Mouse (Mus musculus): ENCODE results near the gene Cep68. TPM values are rescaled to one million over a fixed set of nuclear protein-coding genes. Genes with fewer than 3 reads are reported as not detected.
A peak's percentile ranks its signal among the peaks of the same experiment; 100 is the strongest.
"Not testable (repeated sequence)": the region's sequence is repeated elsewhere in the genome, so short reads cannot be mapped to it uniquely, and the experiment has no call there.

Cep68 gene
- total RNA-seq, 2 experiments from 2014 or later, result 5.8 to 6.9 TPM

GRCm38 (mm10) chr11:20243214-20243913 is 5.9 kb downstream of the Cep68 start:
- no peak; the same call in 1 of the 2 replicates for ATAC-seq (replicated peaks; ENCODE audit: low FRiP score, poor library complexity, severe bottlenecking)

DNA sequence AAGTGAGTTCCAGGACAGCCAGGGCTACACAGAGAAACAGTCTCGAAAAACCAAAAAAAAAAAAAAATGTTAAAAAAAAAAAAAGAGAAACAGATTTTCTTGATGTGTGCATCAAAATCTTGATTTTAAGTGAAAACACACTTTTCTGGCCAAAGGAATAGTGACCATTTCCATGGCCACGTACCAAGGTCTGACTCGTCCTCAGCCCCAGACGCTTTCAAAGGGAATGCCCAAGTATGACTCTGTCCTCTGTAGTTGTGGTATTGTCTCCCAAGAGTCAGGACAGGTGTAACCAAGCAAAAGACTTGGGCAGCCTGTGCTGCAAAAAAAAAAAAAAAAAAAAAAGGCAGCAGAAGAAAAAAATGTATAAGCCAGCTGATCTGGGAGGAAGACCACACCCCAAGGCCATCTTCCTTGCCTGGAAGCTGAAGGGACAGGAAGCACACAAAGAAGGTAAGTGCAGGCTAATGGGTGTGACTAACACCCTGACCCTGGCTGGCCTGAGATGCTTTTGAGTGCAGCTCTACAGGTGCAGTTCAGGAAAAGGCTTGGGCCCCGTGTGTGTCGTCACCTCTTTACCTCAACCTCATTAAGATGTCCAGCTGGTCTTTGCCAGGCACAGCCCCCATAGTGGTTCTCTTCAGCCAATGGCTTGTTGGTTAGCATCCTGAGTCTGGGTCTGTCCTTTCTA is 6.7 kb downstream of the Cep68 start:
- no peak for ATAC-seq (replicated peaks; ENCODE audit: low FRiP score, poor library complexity, severe bottlenecking)

GRCm38 (mm10) chr11:20241311-20241710 is 7.9 kb downstream of the Cep68 start:
- no peak for ATAC-seq (replicated peaks; ENCODE audit: low FRiP score, poor library complexity, severe bottlenecking)

GRCm38 (mm10) chr11:20240331-20240730 is 8.9 kb downstream of the Cep68 start:
- ATAC-seq (replicated peaks; ENCODE audit: low FRiP score, poor library complexity, severe bottlenecking), result no peak

DNA sequence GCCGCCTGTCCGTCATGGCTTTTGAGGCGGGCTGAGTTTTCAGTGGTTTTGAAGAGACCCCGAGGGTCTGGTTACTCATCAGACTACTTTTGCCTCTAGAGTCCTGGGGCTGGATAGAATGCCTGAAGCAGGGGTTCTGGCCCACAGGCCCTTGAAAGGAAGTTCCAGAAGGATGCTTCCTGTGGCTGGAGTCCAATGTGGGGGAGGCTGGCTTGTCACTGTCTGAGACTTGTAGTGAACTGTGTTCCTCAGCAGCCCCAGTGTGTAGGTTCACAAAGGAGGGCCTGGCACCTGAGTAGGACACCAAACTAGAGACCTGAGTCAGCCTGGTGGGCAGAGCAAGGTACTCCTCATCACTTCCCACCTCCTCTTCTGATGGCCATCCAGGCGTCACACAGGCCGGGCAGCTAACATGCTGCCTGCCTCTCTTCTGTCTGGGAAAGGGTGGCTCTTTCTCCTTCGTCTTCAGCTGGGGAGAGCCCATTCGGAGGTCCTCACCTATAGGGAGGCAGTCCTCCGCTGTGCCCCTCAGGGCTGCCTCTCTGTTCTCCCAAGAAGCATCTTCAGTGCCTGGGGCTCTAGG is 9.9 kb downstream of the Cep68 start:
- no peak for ATAC-seq (replicated peaks; ENCODE audit: low FRiP score, poor library complexity, severe bottlenecking)

- ATAC-seq (replicated peaks; ENCODE audit: low FRiP score, poor library complexity, severe bottlenecking), result no peak
Measured at GRCm38 (mm10) chr11:20237976-20238375, 11.3 kb downstream of the Cep68 start.

DNA sequence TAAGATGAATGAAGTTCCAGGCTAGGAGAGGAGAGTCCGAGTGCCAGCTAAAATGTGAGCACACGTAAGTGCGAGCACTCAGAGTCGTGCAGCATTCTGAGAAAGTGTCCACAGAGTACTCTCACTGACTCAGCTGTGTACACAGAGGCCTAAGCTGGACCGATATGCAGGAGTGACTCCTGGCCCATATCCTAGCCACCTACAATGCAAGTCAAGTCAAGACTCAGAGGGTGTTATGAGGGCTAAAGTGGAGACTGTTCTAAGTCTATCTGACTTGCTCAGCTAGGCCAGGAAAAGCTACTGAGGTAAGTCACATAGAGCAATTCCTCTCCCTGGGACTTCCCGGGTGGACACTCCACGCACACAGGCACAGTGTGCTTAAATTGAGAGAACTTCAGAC is 12.2 kb downstream of the Cep68 start:
- ATAC-seq (replicated peaks; ENCODE audit: low FRiP score, poor library complexity, severe bottlenecking), result no peak

DNA sequence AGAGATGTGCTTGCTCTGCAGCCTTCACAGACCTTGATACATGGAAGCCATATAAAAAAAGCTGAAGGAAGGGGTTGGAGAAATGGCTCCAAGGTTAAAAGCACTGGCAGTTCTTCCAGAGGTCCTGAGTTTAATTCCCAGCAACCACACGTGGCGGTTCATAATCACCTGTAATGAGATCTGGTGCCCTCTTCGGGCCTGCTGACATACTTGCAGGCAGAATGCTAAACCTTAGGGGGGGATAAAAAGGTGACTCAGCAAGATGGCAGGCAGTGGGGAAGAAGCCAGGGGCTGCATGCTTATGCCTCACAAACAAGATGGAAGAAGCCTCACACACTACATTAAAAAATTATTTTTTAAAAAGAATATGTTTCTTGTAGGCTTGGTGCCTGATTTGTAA is 15.0 kb downstream of the Cep68 start:
- ATAC-seq (replicated peaks; ENCODE audit: low FRiP score, poor library complexity, severe bottlenecking), result no peak

GRCm38 (mm10) chr11:20232016-20232755 is 17.0 kb downstream of the Cep68 start:
- no peak for ATAC-seq (replicated peaks; ENCODE audit: low FRiP score, poor library complexity, severe bottlenecking)

DNA sequence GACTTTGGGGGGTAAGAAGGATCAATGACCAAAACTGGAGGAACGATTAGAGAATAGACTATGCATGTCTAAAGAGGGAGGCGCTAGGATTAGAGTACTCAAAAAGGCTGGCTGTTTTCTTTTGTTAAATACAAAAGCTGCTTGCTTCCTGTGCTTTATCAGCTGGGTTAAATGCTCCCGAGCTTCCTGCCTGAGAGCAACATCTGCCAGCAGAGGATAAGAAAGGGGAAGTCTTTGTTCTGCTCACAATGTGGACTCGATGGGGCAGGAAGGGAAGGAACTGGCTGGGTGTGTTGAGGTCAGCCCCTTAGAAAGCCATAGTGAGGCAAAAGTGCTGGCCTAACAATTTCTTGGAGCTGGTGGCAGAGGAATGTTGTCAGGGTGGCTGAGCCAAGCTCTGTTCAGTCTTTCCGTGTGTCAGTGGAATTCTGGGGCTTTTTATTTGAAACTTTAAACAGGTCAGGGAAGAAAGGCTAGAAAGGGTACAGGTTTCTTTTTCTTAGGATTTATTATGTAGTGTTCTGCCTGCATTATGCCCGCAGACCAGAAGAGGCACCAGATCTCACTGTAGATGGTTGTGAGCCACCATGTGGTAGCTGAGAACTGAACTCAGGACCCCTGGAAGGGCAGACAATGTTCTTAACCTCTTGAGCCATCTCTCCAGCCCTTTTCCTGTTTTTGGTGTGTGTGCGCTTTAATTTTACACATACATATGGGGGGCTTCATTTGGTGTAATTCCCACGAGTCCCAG is 17.9 kb downstream of the Cep68 start:
- ATAC-seq (replicated peaks; ENCODE audit: low FRiP score, poor library complexity, severe bottlenecking), result no peak

GRCm38 (mm10) chr11:20230286-20230685 is 18.9 kb downstream of the Cep68 start:
- no peak for ATAC-seq (replicated peaks; ENCODE audit: low FRiP score, poor library complexity, severe bottlenecking)

GRCm38 (mm10) chr11:20229311-20229710 is 19.9 kb downstream of the Cep68 start:
- ATAC-seq (replicated peaks; ENCODE audit: low FRiP score, poor library complexity, severe bottlenecking), result no peak

GRCm38 (mm10) chr11:20228666-20229065 is 20.6 kb downstream of the Cep68 start:
- no peak for ATAC-seq (replicated peaks; ENCODE audit: low FRiP score, poor library complexity, severe bottlenecking)

GRCm38 (mm10) chr11:20225938-20226337 is 23.3 kb downstream of the Cep68 start:
- no peak for ATAC-seq (replicated peaks; ENCODE audit: low FRiP score, poor library complexity, severe bottlenecking)

DNA sequence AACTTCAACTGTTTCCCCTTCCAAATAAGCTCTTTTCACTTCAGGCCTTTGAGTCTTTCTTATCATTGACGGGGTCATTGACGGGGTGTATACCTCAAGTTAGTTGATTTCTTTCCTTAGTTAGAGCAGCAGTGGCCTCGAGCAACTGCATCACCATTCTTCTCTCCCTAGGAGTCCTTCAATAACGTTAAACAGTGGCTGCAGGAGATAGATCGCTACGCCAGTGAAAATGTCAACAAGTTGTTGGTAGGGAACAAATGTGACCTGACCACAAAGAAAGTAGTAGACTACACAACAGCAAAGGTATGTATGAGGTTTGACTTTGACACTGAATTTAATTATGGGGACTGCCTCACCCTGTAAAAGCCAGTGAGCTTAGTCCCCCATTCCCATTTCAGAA is 25.0 kb downstream of the Cep68 start:
- no peak for ATAC-seq (replicated peaks; ENCODE audit: low FRiP score, poor library complexity, severe bottlenecking)

- not testable (repeated sequence) for ATAC-seq (replicated peaks; ENCODE audit: low FRiP score, poor library complexity, severe bottlenecking)
Measured at GRCm38 (mm10) chr11:20221671-20222070, 27.6 kb downstream of the Cep68 start.

DNA sequence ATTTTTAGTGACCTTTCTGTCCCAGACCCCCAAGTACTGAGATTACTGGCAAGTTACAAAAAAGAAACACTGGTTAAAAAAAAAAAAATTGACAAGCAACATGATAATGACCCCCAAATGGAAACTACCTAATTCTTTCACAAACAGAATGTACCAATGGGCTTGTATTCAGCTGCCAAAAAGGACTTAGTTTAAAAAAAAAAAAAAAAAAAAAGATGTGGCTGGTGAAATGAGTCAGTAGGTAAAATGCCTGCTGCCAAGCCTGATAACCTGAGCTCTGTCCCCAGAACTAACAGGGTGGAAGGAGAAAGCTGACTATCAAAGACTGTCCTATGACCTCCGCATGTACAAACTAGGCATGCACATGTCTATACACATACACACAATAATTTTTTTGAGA is 32.0 kb downstream of the Cep68 start:
- no peak for ATAC-seq (replicated peaks; ENCODE audit: low FRiP score, poor library complexity, severe bottlenecking)

DNA sequence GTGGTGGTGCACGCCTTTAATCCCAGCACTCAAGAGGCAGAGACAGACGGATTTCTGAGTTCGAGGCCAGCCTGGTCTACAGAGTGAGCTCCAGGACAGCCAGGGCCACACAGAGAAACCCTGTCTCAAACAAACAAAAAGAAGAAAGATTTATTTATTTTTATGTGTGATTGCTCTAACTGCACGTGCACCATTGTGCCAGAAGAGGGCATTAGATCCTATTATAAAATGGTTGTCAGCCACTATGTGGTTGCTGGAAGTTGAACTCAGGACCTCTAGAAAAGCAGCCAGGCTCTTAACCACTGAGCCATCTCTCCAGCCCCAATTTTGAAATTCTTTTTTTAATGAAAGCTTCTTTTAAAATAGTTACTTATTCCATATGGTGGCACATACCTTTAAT is 32.8 kb downstream of the Cep68 start:
- ATAC-seq (replicated peaks; ENCODE audit: low FRiP score, poor library complexity, severe bottlenecking), result no peak

- peak; percentile 80 for ATAC-seq (replicated peaks; ENCODE audit: low FRiP score, poor library complexity, severe bottlenecking)
Measured at GRCm38 (mm10) chr11:20214779-20215178, 34.5 kb downstream of the Cep68 start.

DNA sequence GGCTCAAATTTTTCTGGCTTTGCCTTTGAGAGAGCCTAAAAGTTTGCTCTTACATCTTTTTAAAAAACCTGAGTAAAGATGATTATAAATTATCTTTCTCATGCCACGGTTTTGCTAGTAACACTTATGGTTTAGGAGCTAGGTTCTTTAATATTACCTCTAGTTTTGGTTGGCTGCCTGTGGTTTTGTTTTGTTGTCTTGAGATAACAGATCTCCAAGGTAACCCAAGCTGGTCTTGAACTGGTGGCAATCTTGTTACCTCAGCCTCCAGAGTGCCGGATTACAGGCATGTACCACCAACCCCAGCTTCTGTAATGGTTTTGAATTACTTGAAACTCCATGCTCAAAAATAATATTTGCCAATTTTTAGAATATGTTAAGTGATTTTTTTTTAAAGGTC is 37.4 kb downstream of the Cep68 start:
- no peak for ATAC-seq (replicated peaks; ENCODE audit: low FRiP score, poor library complexity, severe bottlenecking)
